Mouse (Mus musculus): ENCODE measurements around the gene Fam78a. TPM values are rescaled to one million over a fixed set of nuclear protein-coding genes. Genes with fewer than 3 reads are reported as not detected.

The Fam78a gene
- total and polyA plus RNA-seq, 3 experiments: 16.0 to 17.4 TPM; not detected in 1

- TF ChIP-seq MEF2A (IDR thresholded peaks at IDR 0.05; ENCODE audit: extremely low read depth, insufficient replicate concordance, low read depth, low read length, poor library complexity, severe bottlenecking) (peak; percentile 72), POLR2AphosphoS2 (IDR thresholded peaks at IDR 0.05; ENCODE audit: low read length) (peak; percentile 87), MAFK (IDR thresholded peaks at IDR 0.05; ENCODE audit: borderline replicate concordance, low read depth, low read length) (peak; percentile 57; the same call in 1 of the 2 replicates), BHLHE40 (IDR thresholded peaks at IDR 0.05; ENCODE audit: borderline replicate concordance, low read depth, low read length) (peak; percentile 83), GATA1 (IDR thresholded peaks at IDR 0.05; ENCODE audit: low read depth, low read length) (peak; percentile 98), RCOR1 (IDR thresholded peaks at IDR 0.05; ENCODE audit: low read depth, low read length) (peak; percentile 95)
These were observed 43.2 kb upstream of the Fam78a start (continued) for GRCm38 (mm10) chr2:32127653-32128535.

GRCm38 (mm10) chr2:32121785-32122184 lies 37.1 kb upstream of the Fam78a start:
- Histone ChIP-seq H3K27me3 (ENCODE audit: control insufficient read depth in 1 of 2, insufficient read depth in 2 of 2, low read length in 2 of 2) (no peaks in the 10 kb centered on the region), H3K4me1 (ENCODE audit: control insufficient read depth in 1 of 2, insufficient read depth in 2 of 2, low read length in 2 of 2) (peaks cover 3 to 6% of the 10 kb centered on the region in 2 experiments; a peak in 2 of 4 replicates), H3K9me3 (replicated peaks; ENCODE audit: insufficient read depth, low read length) (no peaks in the 10 kb centered on the region), H3K9ac (ENCODE audit: control insufficient read depth, low read depth, low read length, poor library complexity, severe bottlenecking) (no peak overlapping the region), H3K27ac (ENCODE audit: control insufficient read depth, low read depth, low read length) (no peak overlapping the region), H3K36me3 (ENCODE audit: control insufficient read depth in 1 of 2, insufficient read depth in 2 of 2, low read length in 2 of 2) (no peaks in the 10 kb centered on the region; a peak in 1 of 4 replicates), H3K79me2 (ENCODE audit: control insufficient read depth, insufficient read depth, low read length, poor library complexity) (no peaks in the 10 kb centered on the region), H3K4me3 (ENCODE audit: control insufficient read depth in 1 of 2, insufficient read depth in 1 of 2, low read depth in 2 of 2, low read length in 2 of 2) (no peak overlapping the region)
- TF ChIP-seq GABPA (IDR thresholded peaks at IDR 0.05; ENCODE audit: low read depth, low read length) (no peak), ZNF384 (IDR thresholded peaks at IDR 0.05; ENCODE audit: low read depth, low read length) (peak; percentile 82)
- no peak for DNase-seq (ENCODE audit: low read depth, low spot score)

GRCm38 (mm10) chr2:32121150-32121549 lies 36.5 kb upstream of the Fam78a start:
- no peak overlapping the region for H3K9ac ChIP-seq (ENCODE audit: control insufficient read depth, low read depth, low read length, poor library complexity, severe bottlenecking)
- no peaks in the 10 kb centered on the region for H3K9me3 ChIP-seq (replicated peaks; ENCODE audit: insufficient read depth, low read length)
- H3K4me1 ChIP-seq (ENCODE audit: control insufficient read depth in 1 of 2, insufficient read depth in 2 of 2, low read length in 2 of 2): peaks cover 3 to 5% of the 10 kb centered on the region in 2 experiments; a peak in 3 of 4 replicates
- no peak for DNase-seq (ENCODE audit: low read depth, low spot score)
- H3K27me3 ChIP-seq (ENCODE audit: control insufficient read depth in 1 of 2, insufficient read depth in 2 of 2, low read length in 2 of 2): no peaks in the 10 kb centered on the region
- no peak overlapping the region for H3K27ac ChIP-seq (ENCODE audit: control insufficient read depth, low read depth, low read length)
- H3K4me3 ChIP-seq (ENCODE audit: control insufficient read depth in 1 of 2, insufficient read depth in 1 of 2, low read depth in 2 of 2, low read length in 2 of 2): no peak overlapping the region
- no peaks in the 10 kb centered on the region; a peak in 1 of 4 replicates for H3K36me3 ChIP-seq (ENCODE audit: control insufficient read depth in 1 of 2, insufficient read depth in 2 of 2, low read length in 2 of 2)
- H3K79me2 ChIP-seq (ENCODE audit: control insufficient read depth, insufficient read depth, low read length, poor library complexity): no peaks in the 10 kb centered on the region
- TF ChIP-seq ZMIZ1 (IDR thresholded peaks at IDR 0.05; ENCODE audit: low read depth, low read length) (no peak), GABPA (IDR thresholded peaks at IDR 0.05; ENCODE audit: low read depth, low read length) (no peak), BHLHE40 (IDR thresholded peaks at IDR 0.05; ENCODE audit: borderline replicate concordance, low read depth, low read length) (no peak), TBP (IDR thresholded peaks at IDR 0.05; ENCODE audit: low read depth, low read length) (no peak), TCF12 (IDR thresholded peaks at IDR 0.05; ENCODE audit: low read depth, low read length) (no peak), NRF1 (IDR thresholded peaks at IDR 0.05; ENCODE audit: insufficient read depth, low read depth, low read length, poor library complexity, severe bottlenecking) (no peak), ZC3H11A (IDR thresholded peaks at IDR 0.05; ENCODE audit: low read depth, low read length) (no peak), POLR2A (IDR thresholded peaks at IDR 0.05; ENCODE audit: control insufficient read depth in 1 of 2, insufficient read depth in 1 of 2, low read depth in 1 of 2, low read length in 2 of 2, poor library complexity in 1 of 2) (no peak), KAT2A (conservative IDR thresholded peaks at IDR 0.05; ENCODE audit: low read depth, low read length) (no peak), CHD1 (IDR thresholded peaks at IDR 0.05; ENCODE audit: low read depth, low read length) (no peak), ZKSCAN1 (IDR thresholded peaks at IDR 0.05; ENCODE audit: low read depth, low read length) (no peak), POLR2AphosphoS5 (IDR thresholded peaks at IDR 0.05; ENCODE audit: borderline replicate concordance, low read depth, low read length) (no peak), HCFC1 (IDR thresholded peaks at IDR 0.05; ENCODE audit: low read depth, low read length) (no peak), ZNF384 (IDR thresholded peaks at IDR 0.05; ENCODE audit: low read depth, low read length) (no peak), RAD21 (IDR thresholded peaks at IDR 0.05; ENCODE audit: low read depth, low read length) (no peak), TAL1 (IDR thresholded peaks at IDR 0.05; ENCODE audit: low read length) (no peak), SIN3A (IDR thresholded peaks at IDR 0.05; ENCODE audit: low read length) (no peak), E2F4 (IDR thresholded peaks at IDR 0.05; ENCODE audit: borderline replicate concordance, low read depth, low read length) (no peak)

Data from MEL (cell line).